Mouse (Mus musculus): ENCODE data around the gene Ophn1.
A peak's percentile ranks its signal among the peaks of the same experiment; 100 is the strongest.

Gene Ophn1

GRCm38 (mm10) chrX:98890406-98891116 lies at the start of gene Ophn1:
Ophn1 (minus strand) TSS chrX:98891025.
- DNase-seq, result peak; percentile 36

GRCm38 (mm10) chrX:98937555-98938294 lies 46.9 kb upstream of the Ophn1 start:
- peak; percentile 95 for DNase-seq

- DNase-seq, result peak; percentile 90
These were observed 46.1 kb upstream of the Ophn1 start for GRCm38 (mm10) chrX:98936707-98937554.

GRCm38 (mm10) chrX:98936101-98936500 lies 45.3 kb upstream of the Ophn1 start, which contains the start of gene Yipf6:
Yipf6 (plus strand) TSS chrX:98936316.
- DNase-seq, result no peak

GRCm38 (mm10) chrX:98919423-98919822 lies 28.6 kb upstream of the Ophn1 start:
- DNase-seq, result no peak

- DNase-seq, result peak; percentile 41
These were observed 18.1 kb upstream of the Ophn1 start for GRCm38 (mm10) chrX:98908910-98909309.

- no peak for DNase-seq
These were observed 13.4 kb upstream of the Ophn1 start for GRCm38 (mm10) chrX:98904226-98904625.

GRCm38 (mm10) chrX:98898307-98898706 lies 7.5 kb upstream of the Ophn1 start:
- no peak for DNase-seq

- no peak for DNase-seq
These were observed 786 bp downstream of the Ophn1 start for GRCm38 (mm10) chrX:98890072-98890405.

GRCm38 (mm10) chrX:98881983-98882382 lies 8.8 kb downstream of the Ophn1 start:
- DNase-seq, result no peak

- no peak for DNase-seq
These were observed 9.7 kb downstream of the Ophn1 start for GRCm38 (mm10) chrX:98881085-98881484.

GRCm38 (mm10) chrX:98880314-98880713 lies 10.5 kb downstream of the Ophn1 start:
- DNase-seq, result no peak

GRCm38 (mm10) chrX:98875144-98875543 lies 15.7 kb downstream of the Ophn1 start:
- DNase-seq, result no peak

GRCm38 (mm10) chrX:98874086-98874485 lies 16.7 kb downstream of the Ophn1 start:
- no peak for DNase-seq

- no peak for DNase-seq
These were observed 18.8 kb downstream of the Ophn1 start for GRCm38 (mm10) chrX:98872064-98872463.

- DNase-seq, result no peak
These were observed 20.3 kb downstream of the Ophn1 start for GRCm38 (mm10) chrX:98870541-98870940.

- DNase-seq, result no peak
These were observed 21.1 kb downstream of the Ophn1 start for GRCm38 (mm10) chrX:98869735-98870134.

- DNase-seq, result no peak
These were observed 21.7 kb downstream of the Ophn1 start for GRCm38 (mm10) chrX:98869165-98869564.

GRCm38 (mm10) chrX:98860167-98860566 lies 30.7 kb downstream of the Ophn1 start:
- no peak for DNase-seq

- no peak for DNase-seq
These were observed 34.8 kb downstream of the Ophn1 start for GRCm38 (mm10) chrX:98856046-98856445.

GRCm38 (mm10) chrX:98850869-98851268 lies 40.0 kb downstream of the Ophn1 start:
- DNase-seq, result no peak

GRCm38 (mm10) chrX:98841606-98842005 lies 49.2 kb downstream of the Ophn1 start:
- DNase-seq, result no peak

- no peak for DNase-seq
These were observed 54.8 kb downstream of the Ophn1 start for GRCm38 (mm10) chrX:98835989-98836388.
